Mouse (Mus musculus): ENCODE measurements at regions not wholly inside any gene's neighbourhood (a gene's known extent, or its start where the extent isn't known, plus 50 kb on each side); places are given as distances from the start of the nearest gene placed in this dataset.
A peak's percentile ranks its signal among the peaks of the same experiment; 100 is the strongest.
"Not testable (repeated sequence)": the region's sequence is repeated elsewhere in the genome, so short reads cannot be mapped to it uniquely, and the experiment has no call there.

DNA sequence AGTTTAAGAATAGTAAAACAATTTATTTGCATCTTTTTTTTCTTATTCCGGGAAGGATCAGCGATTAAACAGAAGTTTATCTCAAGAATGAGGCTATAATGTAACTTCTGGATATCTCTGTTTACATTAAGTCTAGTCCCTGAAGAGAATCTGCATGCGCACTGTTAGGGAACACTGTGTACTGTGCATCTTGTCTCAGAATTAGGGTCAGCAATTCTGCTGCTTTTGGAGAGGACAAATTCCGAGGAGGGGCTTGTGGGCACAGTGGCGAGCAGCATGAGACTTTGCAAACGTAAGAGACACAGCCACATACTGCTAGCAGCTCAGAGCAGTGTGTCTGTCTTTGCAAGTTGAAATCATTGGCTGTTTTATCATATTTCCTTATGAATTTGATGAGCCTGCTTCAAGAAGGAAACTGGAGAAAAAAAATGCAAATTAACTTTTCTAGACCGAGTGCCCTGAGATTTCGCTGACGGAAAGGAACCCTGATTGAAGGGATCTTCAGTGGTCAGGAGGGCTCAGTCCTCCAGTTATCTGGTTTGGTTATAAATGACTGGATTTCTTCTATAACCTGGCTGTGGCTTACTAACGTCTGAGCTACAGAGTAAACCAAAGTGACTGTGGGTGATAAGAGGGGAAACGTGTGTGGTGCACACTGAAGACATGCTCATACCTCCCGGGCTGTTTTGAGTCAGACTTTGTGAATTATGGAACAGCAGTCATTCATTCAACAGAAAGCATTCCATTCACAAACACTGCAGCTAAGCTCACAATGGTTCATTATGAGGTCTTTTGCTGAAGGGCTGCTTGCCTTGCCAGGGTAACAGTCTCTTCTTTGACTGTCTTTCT, 305.1 kb downstream of the Ets1 start:
- peak; percentile 67 for DNase-seq (ENCODE audit: inconsistent ontology term)

DNA sequence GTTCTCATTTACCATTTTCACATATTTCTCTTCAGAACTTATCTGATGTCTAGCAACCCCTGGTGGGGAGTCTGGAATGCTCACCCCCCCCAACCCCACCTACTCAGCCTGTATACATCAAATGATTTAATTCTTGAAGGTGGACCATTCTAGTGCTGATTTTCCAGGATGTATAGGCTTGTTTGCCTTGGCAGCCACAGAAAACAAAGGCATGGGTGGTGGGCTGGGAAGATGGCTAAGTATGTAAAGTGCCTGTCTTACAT, 305.7 kb downstream of the Ets1 start:
- no peak for DNase-seq (ENCODE audit: inconsistent ontology term)

DNA sequence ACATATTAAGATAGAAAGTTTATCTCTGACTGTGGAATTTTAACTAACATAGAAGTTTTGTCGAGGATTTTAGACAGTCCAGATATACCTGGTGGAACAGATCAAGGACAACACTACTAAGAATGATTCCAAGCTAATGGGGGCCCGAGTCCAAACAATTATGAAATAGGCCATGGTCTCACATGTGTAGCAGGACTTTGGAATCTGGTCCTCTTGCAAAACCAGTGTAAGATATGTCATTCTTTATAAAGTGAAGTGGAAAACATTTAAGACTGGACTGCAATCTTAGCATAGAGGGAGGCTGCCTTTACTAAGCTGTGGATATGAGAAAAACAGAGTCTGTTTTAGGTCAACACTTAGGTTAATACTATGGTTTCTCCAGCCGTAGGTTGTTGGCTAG, 311.2 kb downstream of the Ets1 start:
- no peak for DNase-seq (ENCODE audit: inconsistent ontology term)

DNA sequence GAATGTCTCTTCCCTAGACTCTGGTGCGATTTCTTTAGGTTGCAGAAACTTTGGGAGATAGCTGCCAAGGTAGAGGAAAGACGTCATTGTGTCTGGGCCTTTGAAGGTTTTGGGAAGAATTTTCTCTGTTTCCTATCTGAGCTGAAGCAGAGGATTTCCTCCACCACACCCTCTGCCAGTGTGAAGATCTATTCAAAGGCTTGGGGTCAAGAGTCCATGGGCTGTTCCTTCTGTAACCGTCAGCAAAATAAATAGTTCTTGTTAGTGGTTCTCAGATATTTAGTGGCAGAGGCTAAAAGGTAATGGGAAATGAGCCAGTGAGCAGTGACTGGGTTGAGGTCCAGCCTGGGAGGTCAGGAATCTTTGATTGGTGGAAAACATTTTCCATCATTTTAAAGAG, 313.0 kb downstream of the Ets1 start:
- DNase-seq (ENCODE audit: inconsistent ontology term), result no peak

DNA sequence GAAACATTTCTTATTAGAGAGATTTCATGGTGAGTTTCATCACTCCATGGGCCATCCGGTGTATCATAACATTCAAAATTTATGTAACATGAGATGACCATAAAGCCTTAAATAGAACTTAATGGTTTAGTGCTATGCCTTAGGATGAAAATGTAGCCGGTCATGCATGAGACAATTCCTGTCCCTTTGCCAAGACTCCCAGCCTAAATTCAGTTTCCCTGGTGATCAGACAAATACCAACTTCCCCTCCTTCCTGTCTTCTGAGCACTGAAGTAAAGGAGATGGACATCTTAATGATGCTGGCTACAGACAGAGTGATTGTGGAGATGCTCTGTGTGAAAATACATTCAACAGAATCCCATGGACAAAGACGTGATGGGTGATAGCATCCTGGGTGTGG, 322.7 kb downstream of the Ets1 start:
- peak; percentile 70 for DNase-seq (ENCODE audit: inconsistent ontology term)

DNA sequence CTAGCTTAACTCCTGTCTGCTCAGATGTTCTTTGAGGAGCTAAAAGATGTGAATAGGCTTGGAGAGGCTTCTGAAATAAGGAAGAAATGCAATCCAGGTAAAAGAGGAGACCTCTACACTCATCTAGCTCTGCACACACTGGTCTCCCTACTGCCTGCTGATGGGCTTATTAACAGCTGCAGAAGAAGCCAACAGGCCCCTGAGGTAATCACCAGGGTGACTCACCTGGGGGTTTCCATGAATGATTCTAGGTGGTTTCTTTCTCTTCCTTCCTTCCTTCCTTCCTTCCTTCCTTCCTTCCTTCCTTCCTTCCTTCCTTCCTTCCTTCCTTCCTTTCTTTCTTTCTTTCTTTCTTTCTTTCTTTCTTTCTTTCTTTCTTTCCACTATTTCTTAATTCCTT, 323.4 kb downstream of the Ets1 start:
- DNase-seq (ENCODE audit: inconsistent ontology term), result not testable (repeated sequence)

DNA sequence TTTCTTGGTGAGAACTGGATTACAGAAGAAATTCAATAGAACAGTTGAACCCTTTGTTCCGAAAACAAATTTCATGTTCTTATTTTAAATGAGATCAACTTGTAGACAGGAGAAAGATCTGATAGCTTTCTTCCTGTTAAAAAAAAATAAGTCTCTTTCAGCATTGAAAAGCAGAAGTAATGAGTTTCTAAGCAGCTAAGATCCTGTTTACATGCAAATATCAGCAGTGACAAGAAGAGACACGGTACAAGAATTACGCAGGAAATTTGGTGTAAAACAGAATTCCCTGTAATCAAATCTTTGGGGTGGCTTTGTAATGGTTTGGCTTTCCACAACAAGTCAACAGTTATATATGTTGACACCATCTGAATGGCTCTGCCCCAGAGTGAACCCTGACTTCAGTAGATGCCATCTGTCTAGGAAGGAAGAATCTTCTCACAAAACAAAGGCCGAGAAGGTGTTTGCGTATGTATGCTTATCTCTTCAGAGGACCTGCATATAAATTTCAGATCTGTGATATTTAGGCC, 326.7 kb downstream of the Ets1 start:
- no peak for DNase-seq (ENCODE audit: inconsistent ontology term)

DNA sequence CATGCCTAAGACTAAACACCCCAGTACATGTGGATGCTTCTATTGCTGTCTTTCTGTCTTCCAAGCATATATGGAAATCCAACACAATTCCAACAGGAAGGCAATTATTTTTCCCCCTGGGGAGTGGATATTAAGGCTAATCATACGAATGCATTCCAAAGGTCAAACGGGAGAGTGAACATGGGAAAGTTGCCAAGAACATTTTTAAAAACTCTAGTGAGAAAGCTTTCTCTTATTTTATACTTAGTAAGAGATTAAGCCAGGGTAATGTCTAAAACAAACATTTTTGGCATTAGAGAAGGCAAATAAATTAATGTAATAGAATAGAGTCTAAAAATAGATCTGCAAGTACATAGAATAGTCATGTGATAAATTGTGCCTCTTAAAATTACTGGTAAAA, 332.4 kb downstream of the Ets1 start:
- no peak for DNase-seq (ENCODE audit: inconsistent ontology term)

DNA sequence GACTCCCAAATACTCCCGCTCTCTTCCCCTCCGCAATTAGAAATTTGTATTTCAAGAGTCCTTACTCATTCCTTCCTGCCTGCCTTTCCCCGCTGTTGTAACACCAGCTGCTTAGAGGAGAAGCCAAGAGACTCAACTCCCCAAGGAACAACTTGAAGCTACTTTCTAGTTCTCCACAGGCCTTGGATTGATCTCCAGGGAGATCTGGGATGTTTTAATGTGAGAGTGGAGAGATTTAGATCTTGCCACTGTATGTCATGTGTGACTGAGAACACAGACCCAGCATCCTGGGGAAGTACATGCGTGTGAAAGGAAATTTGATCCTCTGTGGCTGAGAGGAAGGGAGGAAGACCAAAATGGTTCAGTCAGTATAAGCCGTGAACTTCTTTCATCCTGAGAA, 335.4 kb downstream of the Ets1 start:
- no peak for DNase-seq (ENCODE audit: inconsistent ontology term)

DNA sequence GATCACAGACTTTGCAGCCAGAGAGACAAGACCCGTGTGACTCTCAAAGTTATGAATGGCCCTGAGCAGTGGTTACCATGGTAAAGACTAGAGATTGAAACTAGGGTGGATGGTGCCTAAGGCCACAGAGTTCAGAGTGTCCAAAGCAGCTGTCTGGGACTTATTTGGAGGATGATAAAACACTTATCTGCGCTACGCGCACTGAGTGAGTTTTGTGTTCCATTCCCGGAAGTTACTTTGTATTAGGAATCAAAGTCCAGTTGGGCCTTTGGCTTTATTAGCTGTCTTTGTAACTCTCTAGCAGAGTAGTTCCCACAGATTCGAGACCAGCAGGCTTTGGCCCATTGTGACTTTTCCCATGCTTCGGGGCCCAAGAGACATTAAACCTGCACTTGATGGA, 335.9 kb downstream of the Ets1 start:
- DNase-seq (ENCODE audit: inconsistent ontology term), result no peak

DNA sequence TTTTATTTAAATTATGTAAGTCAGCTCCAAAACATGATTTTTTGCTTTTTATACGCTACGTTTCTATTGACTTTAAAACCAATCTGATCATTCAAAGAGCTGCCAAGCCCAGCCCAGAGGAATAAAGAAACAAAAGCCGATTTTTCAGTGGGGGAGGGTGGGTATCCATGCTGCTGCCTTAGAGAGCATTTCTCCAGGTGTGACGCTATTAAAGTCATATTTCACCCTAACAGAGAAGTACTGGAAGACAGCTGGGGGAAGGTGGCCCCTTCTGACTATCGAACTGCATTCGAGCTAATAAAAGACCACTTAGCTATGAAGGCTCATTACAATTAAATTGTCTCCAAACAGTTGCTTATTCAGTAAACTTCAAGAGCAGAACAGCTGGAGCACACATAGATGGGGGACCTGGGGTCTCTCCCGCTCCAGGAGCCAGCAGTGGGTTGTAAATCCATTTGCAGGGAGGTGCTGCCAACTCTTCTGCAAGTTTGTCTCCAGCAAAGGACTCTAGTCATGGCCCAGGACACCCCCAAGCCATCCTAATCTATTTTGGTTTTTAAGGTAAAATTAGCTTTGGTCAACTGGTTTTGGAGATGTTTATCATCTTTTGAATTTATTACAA, 336.5 kb downstream of the Ets1 start:
- no peak for DNase-seq (ENCODE audit: inconsistent ontology term)

DNA sequence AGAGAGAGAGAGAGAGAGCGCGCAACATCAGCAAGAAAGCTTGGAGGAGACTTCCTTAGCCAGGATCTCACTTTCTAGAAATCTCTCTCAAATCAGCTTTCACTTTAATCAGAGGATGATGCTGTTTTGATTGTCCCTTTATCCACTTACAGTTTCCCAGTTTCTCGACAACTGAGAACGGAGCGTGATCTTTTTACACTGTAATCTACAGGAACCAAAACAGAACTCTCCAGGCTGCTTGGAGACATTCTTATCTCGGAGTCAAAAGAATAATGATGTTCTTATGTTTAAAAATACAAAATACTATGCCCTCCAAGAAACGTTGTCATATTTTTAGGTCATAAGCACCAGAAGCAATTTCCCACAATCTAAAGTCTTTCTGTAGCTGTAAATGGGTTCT, 341.7 kb downstream of the Ets1 start:
- no peak for DNase-seq (ENCODE audit: inconsistent ontology term)

DNA sequence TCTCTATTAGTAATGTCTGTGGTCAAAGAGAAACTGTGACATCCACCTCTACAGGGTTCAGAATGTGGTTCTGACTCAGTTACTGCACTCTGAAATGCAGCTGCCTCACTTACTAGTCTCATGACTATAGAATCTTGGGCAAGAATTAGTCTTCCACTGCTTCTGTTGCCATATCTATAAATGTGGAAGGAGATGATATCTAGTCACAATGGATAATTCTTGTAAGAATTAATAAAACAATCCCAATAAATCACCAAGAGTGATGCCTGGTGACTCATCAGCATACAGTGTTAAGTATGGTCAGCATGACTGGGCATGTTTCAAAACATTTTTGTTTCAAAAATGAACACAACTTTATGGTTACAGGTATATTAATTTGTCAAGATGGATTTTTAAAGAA, 344.8 kb downstream of the Ets1 start:
- DNase-seq (ENCODE audit: inconsistent ontology term), result peak; percentile 56

DNA sequence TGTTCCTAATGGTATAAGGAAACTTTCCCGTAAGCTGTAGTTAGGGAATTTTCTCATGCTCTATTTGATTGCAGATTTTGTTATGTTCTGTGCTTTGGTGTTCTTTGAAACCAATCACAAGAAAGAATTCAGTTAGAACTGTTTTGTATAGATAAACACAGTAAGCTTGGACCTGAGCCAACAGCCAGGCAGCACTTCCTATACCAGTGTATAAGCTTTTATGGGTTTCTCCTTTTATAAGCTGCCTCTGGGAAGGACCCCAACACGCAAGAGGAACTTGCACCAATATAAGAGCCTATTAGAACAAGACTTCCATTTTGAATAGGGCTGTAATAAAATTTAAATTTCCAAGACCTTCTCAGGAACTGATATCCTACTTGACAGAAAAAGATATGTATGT, 347.2 kb downstream of the Ets1 start:
- no peak for DNase-seq (ENCODE audit: inconsistent ontology term)

DNA sequence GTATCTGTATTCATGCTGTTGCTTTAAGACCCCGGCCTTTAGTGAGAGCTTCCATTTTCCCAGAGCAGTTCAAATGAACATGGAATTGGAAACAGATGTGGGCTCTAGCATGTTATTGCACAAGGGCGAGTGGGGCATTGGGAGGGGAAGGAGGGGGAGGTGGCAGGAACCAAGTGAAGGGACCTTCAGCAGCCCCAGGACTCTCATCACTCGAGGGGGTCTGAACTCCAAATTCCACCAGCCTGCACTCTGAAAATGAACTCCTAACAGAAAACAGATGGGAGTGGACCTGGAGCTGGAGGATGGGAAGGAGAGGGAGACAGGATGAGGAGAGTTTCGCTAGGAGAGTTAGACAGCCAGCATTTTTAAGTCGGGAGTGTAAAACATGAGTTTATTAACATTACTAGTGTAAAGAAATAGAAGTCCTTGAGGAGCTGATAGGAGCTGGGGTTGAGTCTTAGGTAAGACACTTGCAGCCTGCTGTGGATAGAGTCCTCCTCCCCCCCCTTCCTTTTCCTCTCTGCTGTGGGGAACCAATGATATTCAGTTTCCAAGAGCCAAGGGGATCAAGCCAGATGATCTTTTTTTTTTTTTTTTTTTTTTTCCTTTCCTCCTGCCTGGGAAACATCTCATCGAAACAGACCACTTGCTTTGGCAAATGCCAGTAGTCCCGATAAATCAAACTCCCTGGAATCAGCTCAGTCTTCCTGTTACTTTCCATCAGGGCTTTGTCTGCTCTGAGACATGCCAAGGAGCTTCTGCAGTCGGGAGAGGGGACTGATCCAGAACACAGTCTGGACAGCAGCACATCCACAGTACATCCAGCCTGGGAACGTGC, 351.0 kb downstream of the Ets1 start:
- no peak for DNase-seq (ENCODE audit: inconsistent ontology term)

DNA sequence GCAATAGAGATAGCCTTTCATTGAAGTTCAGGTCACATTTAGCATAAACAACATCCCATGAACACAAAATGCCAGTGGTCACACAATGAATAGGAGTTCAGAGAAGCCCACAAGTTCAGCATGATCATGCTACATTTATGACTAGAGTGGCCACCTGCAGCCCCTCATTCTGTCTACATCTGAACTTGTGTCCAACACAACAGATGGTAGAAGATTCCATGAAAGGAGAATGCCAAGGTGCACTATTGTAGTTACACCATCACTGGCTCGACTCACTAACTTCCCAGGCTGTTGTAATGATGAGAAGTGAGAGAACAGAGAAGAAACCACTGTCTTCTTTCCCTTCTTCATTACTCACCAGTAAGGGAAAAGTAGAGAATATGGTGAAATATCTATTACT, 353.0 kb downstream of the Ets1 start:
- no peak for DNase-seq (ENCODE audit: inconsistent ontology term)

DNA sequence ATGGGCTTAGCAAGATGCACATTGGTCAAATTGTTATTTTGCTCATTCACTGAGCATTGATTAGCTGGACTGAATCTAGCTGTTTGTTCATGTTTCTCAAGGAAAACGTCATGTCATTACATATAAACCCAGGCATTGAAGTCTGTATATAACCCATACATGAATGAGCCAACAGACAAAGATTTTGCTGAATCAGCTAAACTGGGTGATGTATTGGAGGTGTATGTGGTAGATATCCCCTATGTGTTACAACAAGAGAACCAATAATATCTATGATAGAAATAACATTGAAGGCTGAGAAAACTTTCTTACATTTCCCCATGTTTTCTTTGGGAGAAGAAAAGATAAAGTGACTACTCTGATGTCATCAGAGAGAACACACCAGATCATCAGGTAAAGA, 362.3 kb downstream of the Ets1 start:
- no peak for DNase-seq (ENCODE audit: inconsistent ontology term)

DNA sequence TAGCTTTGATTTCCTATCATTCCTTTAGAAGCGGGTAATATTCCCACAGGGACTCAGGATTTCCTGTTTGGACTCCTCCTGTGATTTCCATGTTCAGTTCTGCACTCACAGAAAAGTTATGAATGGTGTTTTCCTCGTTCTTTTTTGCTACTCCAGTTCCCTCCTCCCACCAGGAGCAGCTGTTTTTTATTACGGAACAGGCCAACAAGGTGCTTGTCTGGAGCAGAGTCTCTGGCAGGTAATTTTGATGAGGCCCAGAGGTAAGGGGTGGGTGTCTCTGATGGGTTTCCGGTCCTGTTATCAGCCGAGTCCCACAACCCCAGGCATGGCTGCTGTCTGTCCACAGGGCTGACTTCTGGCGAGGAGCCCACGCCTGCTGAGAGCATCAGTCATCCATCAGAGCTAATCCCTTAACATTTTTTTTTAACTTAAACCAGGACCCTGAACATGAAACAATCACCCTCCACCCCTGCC, 364.7 kb downstream of the Ets1 start:
- DNase-seq (ENCODE audit: inconsistent ontology term), result no peak

DNA sequence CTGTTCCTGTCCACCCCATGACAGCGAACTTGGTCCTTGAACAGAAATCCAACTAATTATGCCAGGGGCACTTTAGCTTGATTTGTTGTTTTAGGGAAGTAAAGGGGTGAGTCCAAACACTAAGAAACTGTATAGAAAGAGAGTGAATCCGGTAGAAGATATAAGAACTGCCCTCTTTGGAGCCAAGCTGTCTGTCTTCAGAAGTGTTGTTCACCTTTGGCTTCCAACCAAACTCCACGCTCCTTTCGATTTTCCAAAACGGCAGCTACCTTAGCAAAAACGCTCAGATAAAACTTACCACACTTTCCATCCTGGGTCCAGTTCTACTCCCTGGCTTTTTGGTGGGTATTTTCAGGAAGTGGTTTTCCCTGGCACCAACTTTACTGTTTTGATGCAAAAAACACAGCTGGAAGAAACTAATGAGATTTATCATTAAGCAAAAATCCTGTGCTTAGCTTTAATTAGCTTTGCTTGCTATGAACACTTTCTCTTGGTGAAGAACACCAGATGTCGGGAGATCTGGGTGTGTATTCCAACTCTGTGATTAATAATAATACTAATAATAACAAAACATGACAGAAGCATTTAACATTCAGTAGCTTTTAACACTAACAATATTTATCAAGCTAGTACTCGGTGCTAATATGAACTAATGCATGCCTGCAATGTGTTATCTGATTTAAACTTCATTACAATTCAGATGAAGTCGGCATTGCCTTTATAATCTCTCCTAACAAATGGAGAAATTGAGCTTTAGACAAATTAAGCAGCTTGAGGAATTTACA, 365.3 kb downstream of the Ets1 start:
- no peak for DNase-seq (ENCODE audit: inconsistent ontology term)

DNA sequence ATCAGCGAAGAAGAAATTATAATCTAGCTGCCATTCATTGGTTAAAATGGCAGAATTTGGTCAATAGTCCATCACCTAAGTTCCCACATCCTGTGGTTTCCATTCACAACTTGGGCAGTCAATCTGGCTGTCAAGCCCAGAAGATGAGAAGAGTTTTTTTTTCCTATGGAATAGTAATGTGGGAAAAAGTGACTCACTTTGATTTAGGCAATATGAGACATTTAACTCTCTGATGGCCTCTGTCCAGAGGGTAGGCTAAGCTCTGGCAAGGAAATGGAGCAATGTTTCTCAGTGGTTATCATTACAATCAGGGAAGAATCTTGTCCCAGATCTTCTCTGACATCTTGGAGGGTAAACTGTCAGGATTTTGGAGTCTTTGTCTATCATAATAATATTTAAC, 367.9 kb downstream of the Ets1 start:
- peak; percentile 15 for DNase-seq (ENCODE audit: inconsistent ontology term)

DNA sequence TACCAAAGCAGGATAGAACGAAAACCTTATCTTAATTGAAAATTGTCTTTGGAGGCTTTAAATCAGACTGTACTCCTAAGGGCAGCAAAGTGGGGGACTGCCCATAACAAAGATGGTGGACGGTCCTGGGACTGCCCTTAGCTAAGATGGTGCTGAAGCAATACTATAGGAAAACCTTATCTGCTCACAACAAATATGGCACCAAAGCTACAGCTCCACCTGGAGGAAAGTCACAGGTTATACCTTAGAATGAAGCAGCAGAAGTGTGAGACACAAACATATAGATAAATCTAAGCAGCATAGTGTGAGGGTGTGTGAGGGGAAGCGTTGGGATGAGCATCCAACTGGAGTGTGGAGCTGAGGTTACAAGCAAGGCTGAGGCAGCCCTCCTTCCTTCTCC, 368.5 kb downstream of the Ets1 start:
- no peak for DNase-seq (ENCODE audit: inconsistent ontology term)
